Mouse (Mus musculus): Measurements from ENCODE around the gene Myl12a.

Gene Myl12a

DNA sequence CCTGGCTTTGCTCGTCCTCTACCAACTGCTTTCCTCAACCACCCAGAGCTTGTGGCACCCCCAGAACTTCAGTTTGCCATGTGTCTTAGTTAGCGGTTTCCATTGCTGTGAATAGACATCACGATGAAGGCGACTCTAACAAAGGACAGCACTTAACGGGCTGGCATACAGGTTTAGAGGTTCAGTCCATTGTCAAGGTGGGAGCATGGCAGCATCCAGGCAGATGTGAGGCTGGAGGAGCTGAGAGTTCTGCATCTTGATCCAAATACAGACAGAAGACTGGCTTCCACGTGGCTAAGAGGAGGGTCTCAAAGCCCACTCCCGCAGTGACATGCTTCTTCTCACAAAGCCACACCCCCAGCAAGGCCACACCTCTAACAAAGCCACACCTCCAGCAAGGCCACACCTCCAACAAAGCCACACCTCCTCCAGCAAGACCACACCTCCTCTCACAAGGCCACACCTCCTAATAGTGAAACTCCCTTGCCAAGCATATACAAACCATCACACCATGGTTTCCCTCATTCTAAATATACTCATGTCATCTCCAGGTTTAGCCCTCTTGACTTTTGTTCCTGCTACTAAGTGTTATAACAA, 8.1 kb upstream of the Myl12a start:
- no peak for DNase-seq (ENCODE audit: low read depth, low spot score)

DNA sequence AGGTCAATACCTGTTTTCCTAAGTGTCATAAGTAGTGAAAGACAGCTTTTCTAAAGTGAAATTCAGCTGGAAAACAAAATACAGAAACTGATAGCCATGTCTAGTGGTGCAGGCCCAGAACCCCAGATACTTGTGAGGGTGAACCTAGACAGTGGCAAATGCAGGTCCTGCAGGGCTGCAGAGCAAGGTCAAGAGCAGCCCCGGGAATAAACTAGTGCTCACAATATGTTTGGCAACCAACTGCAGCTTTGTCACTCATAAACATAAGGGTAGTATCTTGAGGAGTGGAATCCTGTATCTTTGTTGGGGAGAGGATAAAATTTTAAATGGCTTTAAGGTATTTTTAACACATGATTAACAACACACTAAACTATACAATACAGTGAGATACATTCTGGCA, 7.1 kb upstream of the Myl12a start:
- no peak for DNase-seq (ENCODE audit: low read depth, low spot score)

DNA sequence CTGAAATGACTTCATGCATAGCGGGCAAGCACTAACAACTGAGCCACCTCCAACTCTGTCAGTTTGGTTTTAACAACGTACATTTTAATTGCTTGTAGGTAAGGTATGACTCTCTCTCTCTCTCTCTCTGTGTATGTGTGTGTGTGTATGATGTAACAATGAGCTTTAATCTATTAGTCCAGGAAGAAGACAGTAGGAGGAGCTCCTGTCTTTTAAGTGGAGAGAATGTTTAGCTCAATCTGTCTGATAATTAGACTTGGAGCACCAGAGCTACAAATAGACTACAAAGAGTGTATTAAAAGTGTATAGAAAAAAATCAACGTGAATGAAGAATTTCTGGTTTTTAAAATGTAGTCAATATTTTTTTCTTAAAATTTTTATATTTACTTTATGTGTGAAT, 6.0 kb upstream of the Myl12a start:
- no peak for DNase-seq (ENCODE audit: low read depth, low spot score)

DNA sequence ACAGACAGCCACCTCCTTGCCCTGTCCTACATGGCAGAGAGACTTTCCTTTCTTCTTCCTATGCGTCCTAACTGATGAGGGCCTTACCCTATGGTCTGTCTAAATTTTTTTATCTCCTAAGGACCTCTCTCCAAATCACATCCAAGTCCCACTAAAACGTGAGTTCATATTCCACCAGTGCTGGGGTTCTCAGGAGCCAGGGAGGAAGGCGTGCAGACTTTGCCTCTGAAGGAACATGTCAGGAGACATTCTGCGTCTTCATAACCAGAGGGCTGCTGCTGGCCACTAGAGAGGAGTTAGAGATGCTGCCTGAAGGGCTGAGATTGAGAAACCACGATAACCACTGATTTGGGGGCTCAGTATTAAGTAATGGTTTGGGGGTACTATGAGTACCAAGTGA, 4.3 kb upstream of the Myl12a start:
- no peak for DNase-seq (ENCODE audit: low read depth, low spot score)

DNA sequence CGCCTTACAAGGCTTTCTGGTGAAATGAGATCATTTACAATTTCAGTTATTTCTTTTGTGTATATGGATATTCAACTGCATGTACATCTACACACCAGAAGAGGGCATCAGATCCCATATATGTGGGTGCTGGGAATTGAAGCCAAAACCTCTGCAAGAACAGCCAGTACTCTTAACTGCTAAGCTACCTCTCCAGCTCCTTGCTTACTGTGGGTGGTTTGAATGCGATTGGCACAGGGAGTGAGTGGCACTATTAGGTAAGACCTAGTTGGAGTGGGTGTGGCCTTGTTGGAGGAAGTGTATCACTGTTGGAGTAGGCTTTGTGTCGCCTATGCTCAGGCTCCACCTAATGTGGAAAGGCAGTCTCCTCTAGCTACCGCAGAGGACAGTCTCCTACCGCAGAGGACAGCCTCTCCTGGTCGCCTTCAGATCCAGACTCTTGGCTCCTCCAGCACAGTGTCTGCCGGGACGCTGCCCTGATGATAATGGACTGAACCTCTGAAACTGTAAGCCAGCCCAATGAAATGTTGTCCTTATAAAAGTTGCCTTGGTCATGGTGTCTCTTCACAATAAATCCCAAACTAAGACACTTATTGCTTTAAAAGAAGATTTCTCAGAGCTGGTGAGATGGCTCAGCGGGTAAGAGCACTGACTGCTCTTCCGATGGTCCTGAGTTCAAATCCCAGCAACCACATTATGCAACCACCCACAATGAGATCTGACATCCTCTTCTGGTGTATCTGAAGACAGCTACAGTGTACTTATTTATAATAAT, 1.7 kb upstream of the Myl12a start:
- no peak for DNase-seq (ENCODE audit: low read depth, low spot score)

DNA sequence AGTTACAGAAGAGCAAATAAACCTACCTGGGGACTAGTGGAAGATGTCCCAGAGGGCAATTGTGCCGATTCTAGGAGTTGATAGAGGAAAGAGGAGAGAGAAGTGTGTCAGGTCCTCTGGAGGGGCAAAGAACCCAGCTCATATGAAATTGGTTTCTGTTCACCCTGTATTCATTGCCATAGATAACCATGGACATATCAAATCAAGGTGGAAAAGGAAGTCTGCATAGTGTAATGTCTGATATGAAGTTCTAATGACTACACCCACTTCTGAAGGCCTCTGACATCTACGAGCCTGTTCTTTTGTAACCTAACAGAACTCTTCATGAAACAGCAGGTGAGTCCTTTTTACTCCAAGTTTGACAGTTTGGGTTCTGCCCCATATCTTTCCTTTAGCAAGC, 1.0 kb upstream of the Myl12a start:
- no peak for DNase-seq (ENCODE audit: low read depth, low spot score)

DNA sequence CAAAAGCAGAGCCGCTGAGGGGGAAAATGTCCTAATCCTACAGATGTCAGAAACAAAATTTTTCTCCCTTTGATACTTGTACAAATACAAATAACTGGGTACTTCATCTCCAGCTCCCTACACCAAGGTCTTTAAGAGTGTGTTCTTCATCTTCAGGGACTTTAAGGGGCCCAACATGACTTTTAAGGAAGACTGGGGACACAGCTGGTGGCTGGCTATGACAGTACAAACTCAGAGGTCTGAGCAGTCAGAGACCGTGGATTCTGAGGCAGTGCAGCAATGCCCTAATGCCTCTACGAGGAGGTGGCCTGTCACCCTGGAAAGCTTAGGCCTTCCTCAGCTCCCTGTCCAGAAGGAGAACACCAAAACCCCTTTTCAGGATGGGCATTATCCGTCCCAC, 434 bp upstream of the Myl12a start:
- no peak for DNase-seq (ENCODE audit: low read depth, low spot score)

DNA sequence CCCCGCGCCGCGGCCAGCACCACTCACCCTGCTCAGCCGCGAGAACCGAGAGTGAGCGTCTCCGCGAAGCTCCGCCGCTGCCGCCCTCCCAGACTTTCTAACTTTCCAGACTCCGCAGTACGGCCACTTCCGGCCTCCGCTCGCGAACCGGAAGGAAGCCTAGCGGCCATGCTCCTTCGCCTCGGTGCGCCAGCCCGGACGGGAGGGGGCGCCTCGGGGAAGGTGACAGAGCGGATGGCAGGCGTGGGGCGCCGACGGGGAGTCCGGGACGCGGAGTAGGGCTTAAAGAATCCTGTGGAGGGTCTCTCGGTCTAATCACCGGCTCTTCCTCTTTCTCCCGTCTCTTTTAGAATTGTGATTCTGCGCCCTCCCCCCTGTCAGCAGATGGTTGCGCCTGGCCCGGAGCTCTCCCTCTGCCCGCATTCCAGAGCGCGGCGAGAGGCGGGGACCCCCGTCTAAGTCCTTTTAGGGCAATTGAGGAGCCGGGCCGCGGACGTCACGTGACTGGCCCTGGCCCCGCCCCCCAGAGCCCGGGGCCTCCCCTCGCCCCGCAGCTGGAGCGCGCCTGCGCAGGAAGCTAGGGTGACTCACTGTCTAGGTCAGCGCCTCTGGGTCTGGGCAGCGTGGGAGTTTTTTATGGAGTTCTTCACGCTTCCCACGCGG, 466 bp downstream of the Myl12a start, which contains the start of gene Myom1:
Myom1 (plus strand) TSS at position 553 of the 663 bp plus-strand sequence.
- peak; percentile 95 for DNase-seq (ENCODE audit: low read depth, low spot score)

DNA sequence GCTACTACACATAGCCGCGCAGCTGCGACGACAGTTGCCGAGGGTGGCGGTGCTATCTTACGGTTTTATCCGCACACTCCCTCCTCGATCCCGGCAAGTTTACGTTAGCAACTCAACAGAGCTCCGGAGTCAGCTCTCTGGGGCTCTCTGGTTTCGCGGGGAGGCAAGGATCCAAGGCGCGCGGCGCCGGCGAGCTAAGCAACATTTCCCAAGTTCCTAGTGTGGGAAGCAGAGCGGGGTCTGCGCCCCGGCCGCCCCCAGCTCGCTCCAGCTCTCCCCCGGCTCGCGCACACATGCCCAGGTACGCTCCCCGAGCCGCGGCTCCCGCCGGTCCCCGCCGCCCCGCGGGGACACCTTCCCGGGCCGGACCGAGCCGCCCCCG, 988 bp downstream of the Myl12a start:
- DNase-seq (ENCODE audit: low read depth, low spot score) = peak; percentile 16

DNA sequence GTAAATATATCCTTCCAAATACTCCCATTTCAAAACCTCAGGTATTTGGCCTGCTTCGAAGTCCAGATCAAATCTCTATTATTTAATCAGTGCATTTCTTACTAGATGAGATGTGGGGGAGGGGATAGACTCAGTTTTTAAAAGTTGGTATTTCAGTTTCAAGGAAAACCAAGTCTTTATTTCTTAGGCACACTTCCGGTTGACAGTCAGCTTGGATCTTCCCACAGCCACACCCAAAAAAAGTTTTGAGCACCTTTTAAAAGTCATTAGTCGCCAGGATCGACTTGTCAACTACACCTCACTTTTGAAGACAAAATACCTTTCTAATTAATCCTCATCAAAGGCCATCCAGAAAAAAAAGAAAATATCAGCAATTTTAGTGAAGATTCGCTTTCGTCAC, 1.6 kb downstream of the Myl12a start:
- no peak for DNase-seq (ENCODE audit: low read depth, low spot score)

DNA sequence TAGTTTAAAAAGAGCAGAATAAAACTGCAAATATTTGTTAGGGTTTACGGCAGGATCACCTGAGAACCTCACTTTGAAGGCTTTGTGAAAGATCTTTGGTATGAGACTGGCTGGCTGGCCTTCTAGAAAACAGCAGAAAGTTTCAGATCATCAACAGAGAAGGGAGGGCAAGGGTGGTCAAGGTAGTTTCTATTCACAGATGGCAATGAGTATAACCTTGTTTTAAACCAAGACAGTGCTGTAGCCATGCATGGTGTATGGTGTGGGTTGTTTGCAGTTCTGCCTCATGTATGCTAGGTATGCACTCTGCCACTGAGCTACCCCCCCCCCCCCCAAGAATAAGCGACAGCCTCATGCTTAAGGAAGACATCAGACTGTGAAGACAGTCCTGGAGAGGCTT, 2.4 kb downstream of the Myl12a start:
- DNase-seq (ENCODE audit: low read depth, low spot score) = no peak

DNA sequence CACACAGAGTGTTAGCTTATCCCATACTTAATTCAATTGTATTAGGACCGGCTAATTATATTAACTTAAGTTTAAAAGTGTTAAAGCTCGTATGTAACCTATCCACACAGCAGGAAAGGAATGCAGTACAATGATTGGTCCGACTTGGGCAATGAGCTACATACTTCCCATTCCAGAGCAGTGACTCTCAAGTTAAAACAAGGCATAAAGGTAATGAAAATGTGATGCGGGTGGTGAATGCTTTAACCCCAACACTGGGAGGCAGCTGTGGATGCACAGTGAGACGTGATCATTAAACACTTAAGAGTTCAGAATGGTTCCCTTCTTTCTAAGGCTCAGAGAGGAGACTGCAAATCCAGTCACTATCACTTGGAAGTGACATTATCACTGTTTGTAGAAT, 3.5 kb downstream of the Myl12a start:
- DNase-seq (ENCODE audit: low read depth, low spot score) = no peak

DNA sequence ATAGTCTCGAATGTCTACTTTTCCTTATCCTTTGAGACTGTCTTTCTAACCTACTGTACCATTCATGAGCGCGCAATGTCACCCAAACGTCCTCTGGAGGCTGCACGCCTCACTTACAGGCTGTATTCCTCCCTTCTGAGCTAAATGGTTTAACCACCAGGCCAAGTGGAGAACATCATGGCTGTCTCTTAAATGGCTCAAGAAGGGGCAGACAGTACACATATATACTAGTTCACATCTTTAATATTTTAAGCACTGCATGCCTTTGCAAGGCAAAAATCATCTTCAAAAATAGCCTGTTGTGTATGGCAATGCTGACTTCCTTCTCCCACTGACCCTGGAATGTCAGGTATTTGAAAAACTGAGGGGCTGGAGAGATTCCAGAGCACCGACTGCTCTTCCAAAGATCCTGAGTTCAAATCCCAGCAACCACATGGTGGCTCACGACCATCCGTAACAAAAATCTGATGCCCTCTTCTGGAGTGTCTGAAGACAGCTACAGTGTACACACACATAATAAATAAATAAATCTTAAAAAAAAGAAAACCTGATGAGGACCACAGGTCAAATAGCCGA, 4.2 kb downstream of the Myl12a start:
- DNase-seq (ENCODE audit: low read depth, low spot score) = no peak

DNA sequence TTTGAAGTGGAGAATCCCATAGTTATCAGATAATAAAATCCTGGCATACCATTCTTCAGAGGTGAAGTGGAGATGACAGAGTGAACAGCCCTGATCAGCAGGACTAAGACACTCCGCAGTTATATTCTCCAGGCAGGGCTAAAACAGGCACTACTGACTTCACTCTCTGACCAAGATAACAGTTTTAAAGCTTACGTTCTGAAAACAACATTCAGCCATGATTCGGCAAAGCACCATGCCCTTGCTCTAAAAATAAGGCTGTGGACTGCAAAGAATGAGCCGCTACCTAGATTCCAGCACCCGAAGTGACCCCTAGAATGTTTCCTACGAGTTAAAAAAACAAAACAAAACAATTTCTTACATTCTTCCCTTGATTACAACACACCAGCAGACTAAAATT, 4.8 kb downstream of the Myl12a start:
- DNase-seq (ENCODE audit: low read depth, low spot score) = no peak

DNA sequence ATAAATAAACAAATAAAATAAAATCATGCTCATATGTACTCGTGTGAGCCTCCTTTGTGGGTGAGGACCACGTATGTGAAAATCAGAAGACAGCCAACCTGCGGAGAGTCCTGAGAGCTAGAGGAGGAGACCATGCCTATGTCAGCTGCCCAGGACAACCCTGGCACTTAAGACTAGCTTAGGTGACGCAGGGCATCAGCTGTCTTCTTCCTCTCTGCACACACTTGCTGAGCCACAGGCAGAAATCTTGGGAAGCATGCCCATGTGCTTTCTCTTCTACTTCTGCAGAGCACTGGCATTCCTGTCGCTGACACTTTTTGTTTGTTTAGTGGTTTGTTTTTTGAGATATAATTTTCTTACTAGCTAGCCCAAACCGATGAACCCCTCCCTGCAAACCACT, 7.1 kb downstream of the Myl12a start:
- DNase-seq (ENCODE audit: low read depth, low spot score) = no peak

DNA sequence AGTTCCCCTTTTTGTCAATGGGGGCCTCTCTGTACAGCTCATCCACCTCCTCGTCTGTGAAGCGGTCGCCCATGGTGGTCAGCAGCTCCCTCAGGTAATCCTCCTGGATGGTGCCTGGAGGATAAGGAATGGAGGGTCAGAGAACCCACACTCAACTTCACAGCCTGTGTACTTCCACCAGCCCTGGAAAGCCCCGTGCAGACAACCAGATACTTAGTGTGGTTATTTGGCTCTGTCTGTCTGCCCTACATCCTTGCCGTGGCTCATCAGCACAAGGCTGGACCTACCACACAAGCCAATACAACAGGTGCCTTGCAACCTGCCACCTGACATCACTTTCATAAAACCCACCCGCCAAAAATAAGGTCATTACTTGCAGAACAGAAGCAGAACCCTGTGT, 8.0 kb downstream of the Myl12a start:
- DNase-seq (ENCODE audit: low read depth, low spot score) = no peak

DNA sequence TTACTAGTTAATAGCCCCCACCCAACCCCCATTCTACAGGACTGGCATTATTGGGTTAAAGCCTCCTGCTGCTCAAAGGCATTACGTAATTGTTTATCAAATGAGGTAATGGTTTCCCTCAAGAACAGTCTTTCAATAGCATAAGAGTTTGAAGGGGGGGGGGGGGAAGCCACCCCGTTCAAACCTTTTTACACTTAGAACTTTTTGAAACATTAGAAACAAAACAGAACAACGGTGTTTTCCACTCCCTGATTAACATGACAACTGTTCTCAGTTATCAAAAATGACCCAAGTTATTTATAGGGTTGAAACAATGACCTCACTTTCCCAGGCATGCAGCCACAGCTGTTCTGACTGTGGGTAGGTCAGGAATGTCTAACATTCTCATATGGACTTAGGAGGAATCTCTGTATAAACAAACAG, 9.3 kb downstream of the Myl12a start:
- no peak for DNase-seq (ENCODE audit: low read depth, low spot score)

DNA sequence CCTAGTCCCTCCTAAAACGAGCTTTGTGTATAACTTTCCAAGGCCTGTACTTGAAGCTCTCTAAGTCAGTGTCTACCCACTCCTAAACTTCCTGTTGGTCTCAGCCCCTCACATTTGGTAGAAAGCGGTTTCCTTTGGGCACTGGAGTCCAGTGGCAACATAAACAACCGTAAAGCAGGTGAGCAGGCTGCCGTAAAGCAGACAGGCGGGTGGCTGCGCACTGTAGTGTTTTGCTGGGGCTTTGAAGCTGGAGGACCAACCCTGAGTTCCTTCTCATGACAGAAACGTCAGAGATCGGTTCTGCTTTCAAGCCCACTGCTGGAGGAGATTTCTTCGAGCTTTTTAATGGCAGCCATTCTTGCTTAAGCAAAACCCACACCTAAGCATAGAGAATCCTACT, 10.0 kb downstream of the Myl12a start:
- DNase-seq (ENCODE audit: low read depth, low spot score) = no peak

DNA sequence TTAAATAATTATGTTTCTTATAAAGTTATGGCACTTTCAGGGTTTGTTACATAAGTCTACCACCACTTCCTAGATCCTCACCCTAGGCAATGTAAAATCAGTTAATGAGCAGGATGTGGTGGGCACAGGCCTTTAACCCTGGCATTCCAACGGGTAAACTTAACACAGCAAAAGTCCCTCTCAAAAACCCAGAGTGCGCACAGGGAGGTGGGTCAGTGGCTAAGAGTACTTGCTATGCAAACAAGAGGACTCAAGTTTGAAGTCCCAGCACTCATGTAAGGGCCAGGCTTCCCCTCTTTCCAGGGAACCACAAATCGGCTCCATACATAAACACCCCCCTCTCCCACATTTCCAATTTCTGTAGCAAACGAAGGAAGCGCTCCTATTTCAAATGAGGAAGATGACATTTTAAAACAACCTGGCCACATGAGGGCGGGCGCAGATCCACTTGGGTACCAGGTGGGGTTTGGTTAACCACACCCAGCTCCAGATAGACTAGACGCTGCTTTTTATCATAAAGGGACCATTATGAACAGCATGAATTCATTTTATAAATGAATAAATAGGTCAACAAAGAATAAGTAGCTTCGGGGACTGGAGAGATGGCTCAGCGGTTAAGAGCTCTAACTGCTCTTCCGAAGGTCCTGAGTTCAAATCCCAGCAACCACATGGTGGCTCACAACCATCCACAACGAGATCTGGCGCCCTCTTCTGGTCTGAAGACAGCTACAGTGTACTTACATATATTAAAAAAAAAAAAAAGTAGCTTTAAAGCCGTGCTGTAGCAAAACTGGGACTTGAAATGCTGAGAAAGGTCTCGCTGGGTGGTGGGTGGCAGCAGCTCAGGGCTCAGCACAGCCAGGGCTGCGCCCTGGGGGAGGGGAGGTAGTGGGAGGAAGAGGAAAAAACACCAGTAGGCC, 10.7 kb downstream of the Myl12a start:
- DNase-seq (ENCODE audit: low read depth, low spot score) = no peak

DNA sequence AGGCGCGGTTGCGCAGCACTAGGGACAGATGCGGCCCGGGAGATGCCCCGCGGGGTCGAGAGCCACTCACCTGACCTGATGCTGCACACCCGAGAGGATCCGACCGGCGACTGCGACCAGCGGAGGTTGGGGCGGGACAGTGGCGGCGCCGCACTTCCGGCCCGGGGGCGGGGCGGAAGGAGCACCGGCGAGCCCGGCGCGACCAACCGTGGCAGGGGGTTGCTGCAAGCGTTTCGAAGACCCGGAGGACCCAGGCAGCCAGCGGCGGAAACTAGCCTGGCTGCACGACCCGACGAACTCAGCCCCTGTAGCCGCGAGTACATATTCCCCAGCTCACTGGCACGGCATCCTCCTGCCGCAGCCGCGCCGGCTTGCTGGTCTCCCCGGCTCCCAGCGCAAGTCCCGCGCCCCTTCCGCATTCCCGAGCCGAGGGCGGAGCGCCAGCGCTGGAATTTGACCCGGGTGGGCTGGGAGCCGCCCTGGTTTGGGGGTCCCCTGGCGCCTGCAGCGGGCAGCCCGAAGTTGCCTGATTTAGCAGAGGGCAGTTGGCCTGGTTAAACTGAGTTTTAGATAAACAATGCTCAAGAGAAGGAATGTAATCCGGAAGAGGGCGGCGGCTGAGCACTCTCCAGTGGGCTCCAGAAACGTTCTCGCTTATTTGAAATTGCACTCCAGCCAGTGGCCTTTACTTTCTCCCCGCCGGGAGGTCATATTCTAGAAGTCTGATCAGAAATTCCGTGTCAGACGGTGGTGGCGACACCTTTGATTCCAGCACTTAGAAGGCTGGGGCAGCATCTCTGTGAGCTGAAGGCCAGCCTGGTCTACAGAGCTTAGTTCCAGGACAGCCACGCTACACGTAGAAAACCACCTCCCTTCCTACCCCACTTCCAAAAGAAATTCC, 12.0 kb downstream of the Myl12a start:
- DNase-seq (ENCODE audit: low read depth, low spot score) = peak; percentile 63

DNA sequence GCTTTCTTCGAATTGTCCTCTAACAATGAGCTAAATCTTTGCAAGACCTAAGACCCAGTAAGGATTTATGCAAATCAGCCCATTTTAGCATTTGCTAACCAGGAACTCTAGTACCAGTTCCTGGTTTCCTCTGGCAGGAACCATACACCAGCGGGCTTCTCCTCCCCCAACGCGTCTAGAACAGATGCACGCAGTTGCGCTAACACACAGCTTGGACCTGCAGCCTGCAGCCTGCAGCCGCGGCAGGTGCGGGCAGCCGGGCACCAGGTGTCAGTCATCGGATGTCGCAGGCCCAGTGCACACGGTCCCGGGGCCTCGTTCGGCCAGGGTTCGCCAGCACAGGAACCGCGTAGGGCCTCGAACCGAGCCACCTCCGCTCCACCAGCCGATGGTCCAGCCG, 12.7 kb downstream of the Myl12a start:
- no peak for DNase-seq (ENCODE audit: low read depth, low spot score)

Measured in retina, postnatal 7 days (tissue).